Mouse (Mus musculus) skeletal muscle tissue, adult 2 months (tissue): Measurements from ENCODE around the gene Xpa.
A peak's percentile ranks its signal among the peaks of the same experiment; 100 is the strongest.

Experiments
- DNase-seq: peaks from one replicate; pipeline ENCODE4 v3.0.0-alpha.2; 2012; ENCODE audit warnings: low read depth, low spot score

Xpa gene

GRCm38 (mm10) chr4:46146881-46147280, 49.2 kb downstream of the Xpa start:
- DNase-seq: no peak

- no peak for DNase-seq
Observed at GRCm38 (mm10) chr4:46144323-46144722, 51.8 kb downstream of the Xpa start.

GRCm38 (mm10) chr4:46138287-46139222, 57.6 kb downstream of the Xpa start, which contains the start of the genes Ncbp1 and Tstd2:
Gene Ncbp1, plus strand, starts transcription at chr4:46138613.
Gene Tstd2, minus strand, starts transcription at chr4:46138694.
- DNase-seq: peak; percentile 87

GRCm38 (mm10) chr4:46137629-46138286, 58.4 kb downstream of the Xpa start:
- DNase-seq: no peak

GRCm38 (mm10) chr4:46131791-46132190, 64.3 kb downstream of the Xpa start:
- no peak for DNase-seq

GRCm38 (mm10) chr4:46130221-46130620, 65.9 kb downstream of the Xpa start:
- no peak for DNase-seq

GRCm38 (mm10) chr4:46129311-46130004, 66.7 kb downstream of the Xpa start:
- DNase-seq: no peak

GRCm38 (mm10) chr4:46126541-46126940, 69.6 kb downstream of the Xpa start:
- peak; percentile 69 for DNase-seq

- DNase-seq: no peak
Observed at GRCm38 (mm10) chr4:46123358-46123757, 72.8 kb downstream of the Xpa start.

GRCm38 (mm10) chr4:46120767-46121166, 75.3 kb downstream of the Xpa start:
- no peak for DNase-seq

- DNase-seq: no peak
Observed at GRCm38 (mm10) chr4:46119514-46120094, 76.5 kb downstream of the Xpa start.

GRCm38 (mm10) chr4:46117536-46117935, 78.6 kb downstream of the Xpa start:
- DNase-seq: no peak

- no peak for DNase-seq
Observed at GRCm38 (mm10) chr4:46116544-46117175, 79.5 kb downstream of the Xpa start.

- no peak for DNase-seq
Observed at GRCm38 (mm10) chr4:46115308-46115707, 80.8 kb downstream of the Xpa start.

GRCm38 (mm10) chr4:46111361-46111760, 84.8 kb downstream of the Xpa start:
- DNase-seq: no peak

GRCm38 (mm10) chr4:46110084-46110483, 86.0 kb downstream of the Xpa start:
- DNase-seq: peak; percentile 63
